Mouse (Mus musculus) gastrocnemius, postnatal 36 days (tissue): ENCODE data around the gene Pam16. TPM values are rescaled to one million over a fixed set of nuclear protein-coding genes. Genes with fewer than 3 reads are reported as not detected.

Experiments used
- DNase-seq, 2 experiments: peaks; one replicate each; pipeline ENCODE4 v3.0.0; 2022
- intact Hi-C: fragments of 180-260 bp; cut with DNase I; formaldehyde crosslinking; loops from one replicate; pipeline ENCODE4 v1.15.1; 2025
- total RNA-seq, 2 experiments: library from RNA; stranded (reverse); gene quantifications; 2 replicates each; pipeline ENCODE4 v1.2.3; 2021

The Pam16 gene
- total RNA-seq, 2 experiments from 2014 or later = 87.0 to 91.6 TPM

GRCm38 (mm10) chr16:4615297-4615696 lies 9.5 kb downstream of the Pam16 start:
- intact Hi-C loops = no loop called here
- no peak for DNase-seq

- intact Hi-C loops = no loop called here
- no peak for DNase-seq
Measured at GRCm38 (mm10) chr16:4614639-4615038, 10.1 kb downstream of the Pam16 start.

DNA sequence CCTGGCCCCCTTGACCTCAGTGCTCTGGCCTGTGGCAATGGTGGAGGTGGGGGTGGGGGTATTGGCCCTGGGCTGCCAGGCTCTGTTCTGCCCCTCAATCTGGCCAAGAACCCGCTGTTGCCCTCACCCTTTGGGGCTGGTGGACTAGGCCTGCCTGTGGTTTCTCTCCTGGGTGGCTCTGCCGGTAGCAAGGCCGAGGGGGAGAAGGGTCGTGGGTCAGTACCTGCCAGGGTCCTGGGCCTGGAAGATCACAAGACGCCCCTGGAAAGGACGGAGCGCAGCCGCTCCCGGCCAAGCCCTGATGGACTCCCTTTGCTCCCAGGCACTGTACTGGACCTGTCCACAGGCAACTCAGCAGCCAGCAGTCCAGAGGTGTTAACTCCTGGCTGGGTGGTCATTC lies 11.1 kb downstream of the Pam16 start:
- DNase-seq = no peak
- intact Hi-C loops = no loop called here

DNA sequence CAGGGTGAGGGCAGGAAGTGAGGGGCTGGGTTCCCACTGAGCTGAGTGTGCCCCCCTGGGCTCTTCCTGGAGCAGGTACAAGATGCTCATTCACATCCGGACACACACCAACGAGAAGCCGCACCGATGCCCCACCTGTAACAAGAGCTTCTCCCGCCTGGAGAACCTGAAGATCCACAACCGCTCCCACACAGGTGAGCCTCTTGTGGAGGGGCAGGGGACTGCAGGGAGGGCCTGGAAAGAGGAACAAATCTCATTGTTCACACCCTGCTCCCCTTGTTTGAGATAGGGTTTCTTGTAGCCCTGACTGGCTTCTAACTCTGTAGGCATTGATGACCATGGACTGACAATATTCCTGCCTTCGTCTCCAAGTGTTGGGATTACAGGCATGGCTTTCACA lies 13.1 kb downstream of the Pam16 start:
- intact Hi-C loops = no loop called here
- no peak for DNase-seq

GRCm38 (mm10) chr16:4611193-4611592 lies 13.6 kb downstream of the Pam16 start:
- DNase-seq = no peak
- intact Hi-C loops = no loop called here

- no peak for DNase-seq
- intact Hi-C loops = loop anchor here (1.0 to 5.0 kb wide), 3 partner anchors 40 to 311 kb away; no protein-coding TSS in a partner anchor
Measured at GRCm38 (mm10) chr16:4608532-4609059, 16.2 kb downstream of the Pam16 start.

GRCm38 (mm10) chr16:4607818-4608531 lies 16.8 kb downstream of the Pam16 start:
- intact Hi-C loops = loop anchor here (1.0 to 5.0 kb wide), 4 partner anchors 40 to 311 kb away; no protein-coding TSS in a partner anchor
- DNase-seq = peak; percentile 71 to 76

DNA sequence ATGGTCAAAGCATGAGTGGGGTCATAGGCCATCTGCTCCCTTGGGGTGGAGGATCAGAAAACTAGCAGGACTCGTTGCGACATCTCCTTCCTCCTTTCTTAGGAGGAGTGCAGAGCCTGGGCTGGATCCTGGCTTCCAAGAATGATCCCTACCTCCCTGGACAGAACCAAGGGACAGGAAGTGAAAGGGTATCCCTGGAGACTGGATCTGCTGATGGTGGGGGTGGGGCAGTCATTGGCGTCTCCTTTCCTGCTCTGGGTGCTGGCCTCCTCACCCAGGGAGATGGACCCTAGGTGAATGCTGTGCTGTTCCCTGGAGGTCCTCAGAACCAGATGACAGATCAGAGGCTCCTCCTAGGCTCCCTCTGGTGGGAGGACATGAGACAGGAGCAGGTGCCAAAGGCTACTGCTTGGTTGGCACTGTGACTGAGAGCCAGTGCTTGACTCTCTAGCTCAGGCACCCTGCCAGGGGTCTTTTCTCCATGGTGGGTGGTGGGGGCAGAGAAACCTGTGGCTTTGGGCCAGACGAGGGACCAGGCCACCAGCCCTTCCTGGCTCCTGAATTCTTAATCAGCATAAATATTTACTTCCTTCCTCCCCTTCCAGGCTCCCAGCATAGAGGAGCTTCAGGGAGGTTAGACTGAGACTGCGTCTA lies 18.2 kb downstream of the Pam16 start:
- intact Hi-C loops = loop anchor here (2.0 to 5.0 kb wide), 3 partner anchors 56 to 309 kb away; no protein-coding TSS in a partner anchor
- DNase-seq = peak; percentile 54 to 61

DNA sequence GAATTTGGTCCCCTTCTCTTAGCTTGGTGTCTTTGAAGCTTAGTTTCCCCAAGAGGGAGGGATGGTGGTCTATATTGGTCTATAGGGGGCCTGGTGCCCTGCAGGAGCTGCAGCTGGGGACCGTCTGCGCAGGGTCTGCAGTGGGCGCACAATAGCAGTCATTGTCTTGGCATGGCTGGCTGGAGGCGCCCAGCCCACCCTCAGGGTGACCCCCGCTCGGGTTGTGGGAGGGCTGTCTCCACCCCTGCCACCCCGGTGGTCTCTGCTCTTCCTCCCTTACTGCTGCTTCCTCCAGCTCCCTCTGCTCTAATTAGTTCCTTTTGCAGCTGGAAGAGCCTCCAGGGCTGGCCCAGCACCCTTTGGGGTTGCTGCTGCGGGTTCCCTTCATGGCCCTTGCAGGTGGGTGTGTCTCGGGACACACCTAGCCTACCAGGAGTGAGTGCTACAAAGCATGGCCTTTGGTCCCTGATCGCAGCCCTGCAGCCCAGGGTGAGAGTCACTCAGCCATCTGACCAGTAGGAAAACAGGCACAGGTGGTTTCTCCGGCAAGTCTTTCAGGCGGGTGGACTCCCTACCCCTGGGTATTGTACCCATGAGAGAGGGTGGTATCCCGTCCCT lies 19.2 kb downstream of the Pam16 start:
- intact Hi-C loops = loop anchor here (2.0 to 5.0 kb wide), 3 partner anchors 55 to 308 kb away; no protein-coding TSS in a partner anchor
- DNase-seq = no peak

- intact Hi-C loops = no loop called here
- DNase-seq = no peak
Measured at GRCm38 (mm10) chr16:4604293-4604837, 20.4 kb downstream of the Pam16 start.

DNA sequence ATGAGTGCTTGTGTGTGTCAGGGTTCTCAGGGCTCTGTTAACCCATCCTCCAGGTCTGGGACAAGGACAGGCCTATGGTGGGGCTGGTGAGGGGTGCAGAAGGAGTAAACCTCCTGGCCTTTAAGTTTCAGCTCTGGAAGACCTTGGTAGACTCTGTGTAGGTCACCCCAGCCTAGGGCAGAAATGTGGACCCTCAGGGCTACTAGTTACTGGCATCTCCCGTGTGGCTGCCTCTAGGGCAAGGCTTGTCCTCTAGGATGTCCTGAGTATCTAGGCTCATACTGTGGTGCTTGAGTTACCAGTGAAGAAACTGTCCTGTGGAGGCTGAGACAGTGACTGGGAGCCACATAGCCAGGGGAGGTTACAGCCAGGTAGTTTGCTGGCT lies 21.3 kb downstream of the Pam16 start:
- DNase-seq = no peak
- intact Hi-C loops = no loop called here

- DNase-seq = no peak
- intact Hi-C loops = no loop called here
Measured at GRCm38 (mm10) chr16:4602766-4603452, 21.9 kb downstream of the Pam16 start.

DNA sequence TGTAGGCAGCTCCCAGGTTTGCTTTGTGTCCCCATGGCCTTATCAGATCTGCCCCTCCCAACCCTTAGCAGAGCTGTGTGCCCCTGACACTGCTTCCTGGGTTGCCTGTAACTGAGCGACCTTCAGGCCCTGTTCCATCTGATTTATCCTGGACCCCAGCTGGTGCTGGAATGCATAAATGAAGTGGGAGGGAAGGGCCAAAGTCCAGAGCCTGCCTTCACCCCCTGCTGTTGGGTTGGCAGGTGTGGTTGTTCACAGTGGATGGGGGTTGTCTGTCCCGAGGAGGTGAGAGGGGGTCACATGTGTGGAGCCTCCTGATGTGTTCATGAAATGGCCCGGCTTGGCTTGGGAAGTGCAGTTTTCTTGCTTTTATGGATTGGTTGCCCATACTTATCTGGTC lies 22.6 kb downstream of the Pam16 start:
- intact Hi-C loops = no loop called here
- DNase-seq = no peak

DNA sequence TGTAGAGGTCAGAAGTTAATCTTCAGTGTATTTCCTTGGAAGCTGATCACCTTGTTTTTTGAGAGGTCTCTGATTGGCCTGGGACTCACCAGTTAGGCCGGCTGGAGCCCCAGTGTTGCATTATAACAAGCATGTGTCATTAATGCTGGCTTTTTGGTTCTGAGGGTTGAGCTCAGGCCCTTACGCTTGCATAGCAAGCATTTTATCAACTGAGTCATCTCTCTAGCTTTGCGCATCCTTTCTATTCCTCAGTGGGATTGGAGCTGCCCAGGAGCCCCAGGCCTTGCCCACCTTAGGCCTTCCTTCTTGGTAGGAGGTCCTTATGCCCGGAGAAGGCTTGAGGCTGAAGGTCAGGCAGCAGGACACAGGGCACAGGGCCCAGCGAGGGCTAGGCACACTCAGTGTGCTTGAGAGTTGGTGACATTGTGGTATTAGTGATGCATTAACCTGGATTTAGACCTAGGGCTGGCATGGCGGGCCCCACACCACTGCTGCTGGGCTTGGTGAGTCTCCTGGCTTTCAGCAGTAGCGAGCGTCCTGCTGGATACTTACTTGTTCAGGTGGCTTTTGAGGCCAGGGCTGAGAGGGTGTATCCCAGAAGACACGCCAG lies 24.0 kb downstream of the Pam16 start:
- intact Hi-C loops = no loop called here
- no peak for DNase-seq

- DNase-seq = no peak
- intact Hi-C loops = no loop called here
Measured at GRCm38 (mm10) chr16:4599616-4600015, 25.2 kb downstream of the Pam16 start.

- intact Hi-C loops = no loop called here
- no peak for DNase-seq
Measured at GRCm38 (mm10) chr16:4598891-4599543, 25.8 kb downstream of the Pam16 start.

- intact Hi-C loops = no loop called here
- no peak for DNase-seq
Measured at GRCm38 (mm10) chr16:4598041-4598440, 26.7 kb downstream of the Pam16 start.

GRCm38 (mm10) chr16:4597296-4597695 lies 27.5 kb downstream of the Pam16 start:
- DNase-seq = no peak

GRCm38 (mm10) chr16:4596836-4597235 lies 28.0 kb downstream of the Pam16 start:
- intact Hi-C loops = no loop called here
- no peak for DNase-seq

More at GRCm38 (mm10) chr16:4597296-4597695, 27.5 kb downstream of the Pam16 start:
- intact Hi-C loops = no loop called here
